Mouse (Mus musculus): ENCODE measurements around the gene Mxra7.

- no peak for TF ChIP-seq POLR2A (IDR thresholded peaks at IDR 0.05; ENCODE audit: control insufficient read depth, extremely low read depth, insufficient read depth, low read length, poor library complexity)
- no peak for TF ChIP-seq CTCF (IDR thresholded peaks at IDR 0.05; ENCODE audit: borderline replicate concordance, control insufficient read depth, extremely low read depth, insufficient read depth, low read length, poor library complexity)
These were observed 11.1 kb upstream of the Mxra7 start for GRCm38 (mm10) chr11:116838936-116839335.

Measured in thymus, adult 2 months (tissue).